In genomic region chr17:47796156-47796816, GRCm38 (mm10) we compare ENCODE assay signal across 14 mouse cellular contexts. TPM values are rescaled to one million over a fixed set of nuclear protein-coding genes. Genes with fewer than 3 reads are reported as not detected.
DNase-seq lines count a peak whose midpoint lies in the region; ATAC-seq lines count a peak whose summit lies in the region.
"Had no signal": no experiment of that assay in that cellular context is flagged by ENCODE, and none has a peak within 500 bp of the region (broad histone marks: within the 10 kb centered on the region; RNA-seq: fewer than 3 reads in every experiment).

No protein-coding gene starts in this region.

- no peak overlapping the region; the same call in 1 of the 2 replicates for H3K27ac ChIP-seq in midbrain, embryonic 11.5 days (ENCODE audit: low read depth, low read length)
- no peak overlapping the region for H3K27ac ChIP-seq in midbrain, embryonic 16.5 days (ENCODE audit: low read length)
- H3K27ac ChIP-seq in forebrain, embryonic 15.5 days (replicated peaks) = peak overlapping the region; percentile 44; the same call in 1 of the 2 replicates
- H3K27ac ChIP-seq in neural tube, embryonic 15.5 days (replicated peaks) = no peak overlapping the region
- H3K27ac ChIP-seq: limb, embryonic 12.5 days had no signal

- no peaks in the 10 kb centered on the region for H3K9me3 ChIP-seq in midbrain, embryonic 11.5 days (ENCODE audit: control insufficient read depth, low read length)
- no peaks in the 10 kb centered on the region for H3K9me3 ChIP-seq in midbrain, embryonic 16.5 days (replicated peaks; ENCODE audit: control insufficient read depth, low read length, poor library complexity, severe bottlenecking)
- H3K9me3 ChIP-seq in forebrain, embryonic 15.5 days = no peaks in the 10 kb centered on the region
- H3K9me3 ChIP-seq in neural tube, embryonic 15.5 days (replicated peaks) = no peaks in the 10 kb centered on the region

- H3K27me3 ChIP-seq in midbrain, embryonic 11.5 days (ENCODE audit: control insufficient read depth, insufficient read depth, low read length) = no peaks in the 10 kb centered on the region
- H3K27me3 ChIP-seq in midbrain, embryonic 16.5 days (ENCODE audit: control insufficient read depth, insufficient read depth, low read depth, low read length) = no peaks in the 10 kb centered on the region
- H3K27me3 ChIP-seq in forebrain, embryonic 15.5 days = no peaks in the 10 kb centered on the region
- peaks cover 11% of the 10 kb centered on the region; the same call in 1 of the 2 replicates for H3K27me3 ChIP-seq in neural tube, embryonic 15.5 days (replicated peaks)

- DNase-seq in gastrocnemius, postnatal 14 days = peak; percentile 3
- DNase-seq in gastrocnemius, postnatal 4 days (ENCODE audit: low spot score in 2 of 2) = no peak
- no peak for DNase-seq in midbrain, embryonic 11.5 days (ENCODE audit: low spot score, missing footprints)
- no peak for DNase-seq in left cerebral cortex, adult 11 months (ENCODE audit: low spot score)
- DNase-seq in kidney, adult 11 months = no peak
- DNase-seq: cerebellum, adult 11 months; layer of hippocampus, adult 9-11 months had no signal

- H3K9ac ChIP-seq in midbrain, embryonic 11.5 days (ENCODE audit: low read length) = peak overlapping the region; percentile 3; the same call in 1 of the 2 replicates
- no peak overlapping the region for H3K9ac ChIP-seq in midbrain, embryonic 16.5 days (ENCODE audit: low read depth, low read length)
- no peak overlapping the region for H3K9ac ChIP-seq in forebrain, embryonic 15.5 days (replicated peaks)
- no peak overlapping the region for H3K9ac ChIP-seq in neural tube, embryonic 15.5 days (replicated peaks)
- H3K9ac ChIP-seq: limb, embryonic 12.5 days; liver, postnatal 0 days had no signal

- 74% methylated on average over 16 of the region's 16 CpGs for WGBS in midbrain, embryonic 11.5 days
- 57% methylated on average over 16 of the region's 16 CpGs for WGBS in midbrain, embryonic 16.5 days
- WGBS in forebrain, embryonic 15.5 days = 43% methylated on average over 16 of the region's 16 CpGs
- WGBS in neural tube, embryonic 15.5 days = 28% methylated on average over 16 of the region's 16 CpGs

- no peak overlapping the region for H3K4me2 ChIP-seq in midbrain, embryonic 11.5 days
- H3K4me2 ChIP-seq in midbrain, embryonic 16.5 days (ENCODE audit: low read length) = no peak overlapping the region
- no peak overlapping the region for H3K4me2 ChIP-seq in forebrain, embryonic 15.5 days (replicated peaks)
- no peak overlapping the region for H3K4me2 ChIP-seq in neural tube, embryonic 15.5 days
- H3K4me2 ChIP-seq: limb, embryonic 12.5 days had no signal

- ATAC-seq in midbrain, embryonic 11.5 days (ENCODE audit: low FRiP score) = no peak
- no peak for ATAC-seq in midbrain, embryonic 16.5 days
- peak; percentile 41 for ATAC-seq in forebrain, embryonic 15.5 days (replicated peaks)
- ATAC-seq in neural tube, embryonic 15.5 days (ENCODE audit: low FRiP score) = 0 out of 2 replicates have a peak, but pooled peaks have one; percentile 16
- ATAC-seq: liver, postnatal 0 days had no signal

- no peaks in the 10 kb centered on the region for H3K36me3 ChIP-seq in midbrain, embryonic 11.5 days (ENCODE audit: control insufficient read depth, insufficient read depth, low read length)
- H3K36me3 ChIP-seq in midbrain, embryonic 16.5 days (ENCODE audit: control insufficient read depth, insufficient read depth, low read length) = no peaks in the 10 kb centered on the region
- no peaks in the 10 kb centered on the region for H3K36me3 ChIP-seq in forebrain, embryonic 15.5 days
- no peaks in the 10 kb centered on the region for H3K36me3 ChIP-seq in neural tube, embryonic 15.5 days
- H3K36me3 ChIP-seq: limb, embryonic 12.5 days had no signal

- no peak overlapping the region for H3K4me3 ChIP-seq in midbrain, embryonic 11.5 days (ENCODE audit: low read depth, low read length)
- H3K4me3 ChIP-seq in midbrain, embryonic 16.5 days (ENCODE audit: low read depth, low read length) = no peak overlapping the region
- H3K4me3 ChIP-seq in forebrain, embryonic 15.5 days = no peak overlapping the region
- H3K4me3 ChIP-seq in neural tube, embryonic 15.5 days (replicated peaks) = no peak overlapping the region
- H3K4me3 ChIP-seq: limb, embryonic 12.5 days had no signal

- no peaks in the 10 kb centered on the region; the same call in 1 of the 2 replicates for H3K4me1 ChIP-seq in midbrain, embryonic 11.5 days (ENCODE audit: control insufficient read depth, insufficient read depth, low read length)
- H3K4me1 ChIP-seq in midbrain, embryonic 16.5 days (ENCODE audit: control insufficient read depth, insufficient read depth, low read length) = no peaks in the 10 kb centered on the region
- H3K4me1 ChIP-seq in forebrain, embryonic 15.5 days = peaks cover 16% of the 10 kb centered on the region
- H3K4me1 ChIP-seq in neural tube, embryonic 15.5 days = peaks cover 20% of the 10 kb centered on the region

- intact Hi-C loops in gastrocnemius, postnatal 14 days (cut with DNase I; ENCODE audit: low total_unique reads) = no loop called here

RNA-seq across cellular contexts. Expression of gene Mdfi, which starts 38.2 kb away (rescaled TPM):
- total RNA-seq in gastrocnemius, postnatal 14 days (2021) = 1 to 10 TPM; 2.4 to 3.5 TPM
- total RNA-seq in gastrocnemius, postnatal 4 days (2021) = 10 to 100 TPM; 12.0 to 13.0 TPM
- polyA plus RNA-seq in midbrain, embryonic 11.5 days (2014; fragmentation: Nextera tagmentation; extraction: Ambion mirVana) = 24.7 and 25.7 TPM in 2 replicates
- polyA plus RNA-seq in midbrain, embryonic 16.5 days (2015; fragmentation: Nextera tagmentation; extraction: Ambion mirVana) = 2.4 and 2.9 TPM in 2 replicates
- 2.5 and 2.7 TPM in 2 replicates for polyA plus RNA-seq in forebrain, embryonic 15.5 days (2015; fragmentation: Nextera tagmentation; extraction: Ambion mirVana)
- 3.3 and 4.4 TPM in 2 replicates for polyA plus RNA-seq in neural tube, embryonic 15.5 days (2015; fragmentation: Nextera tagmentation; extraction: Ambion mirVana)
- total RNA-seq: megakaryocyte, adult 5-6 weeks; MEL had no signal

RNA-seq across cellular contexts. Expression of gene Tfeb, which starts 59.5 kb away (rescaled TPM):
- total RNA-seq in gastrocnemius, postnatal 14 days (2021) = 10 to 100 TPM; 60.0 to 66.0 TPM
- 10 to 100 TPM; 62.2 to 72.7 TPM for total RNA-seq in gastrocnemius, postnatal 4 days (2021)
- polyA plus RNA-seq in midbrain, embryonic 11.5 days (2014; fragmentation: Nextera tagmentation; extraction: Ambion mirVana) = 1.4 and 2.1 TPM in 2 replicates
- polyA plus RNA-seq in midbrain, embryonic 16.5 days (2015; fragmentation: Nextera tagmentation; extraction: Ambion mirVana) = 2.9 and 3.0 TPM in 2 replicates
- 2.0 and 2.3 TPM in 2 replicates for polyA plus RNA-seq in forebrain, embryonic 15.5 days (2015; fragmentation: Nextera tagmentation; extraction: Ambion mirVana)
- 3.7 and 5.5 TPM in 2 replicates for polyA plus RNA-seq in neural tube, embryonic 15.5 days (2015; fragmentation: Nextera tagmentation; extraction: Ambion mirVana)

Comparison
In these comparisons a context has a peak if more than half of its experiments do, and no peak if none do; other contexts are left out.
1. ATAC-seq: peak in forebrain, embryonic 15.5 days (single experiment) and neural tube, embryonic 15.5 days (single experiment); none in midbrain, embryonic 11.5 days (single experiment) and midbrain, embryonic 16.5 days (single experiment).